Mouse (Mus musculus) liver, adult 2 months (tissue): ENCODE measurements around the gene Cd200r3. TPM values are rescaled to one million over a fixed set of nuclear protein-coding genes. Genes with fewer than 3 reads are reported as not detected.

Experiments
- DNase-seq: peaks from one replicate; pipeline ENCODE4 v3.0.0-alpha.2; 2011; ENCODE audit warnings: low read depth, low spot score; ENCODE audit errors: extremely low read depth
- H3K27ac ChIP-seq: fragments of 200-500 bp; replicated peaks from 2 replicates; pipeline ENCODE4 v1.5.1; 2012; ENCODE audit warnings: low read depth, mild to moderate bottlenecking, control low read depth, inconsistent platforms, low read length; ENCODE audit not compliant: insufficient read depth
- H3K27me3 ChIP-seq: fragments of 200-500 bp; 2 replicates; pipeline ENCODE4 v1.6.1; 2012; ENCODE audit warnings: mild to moderate bottlenecking, moderate library complexity, low read length, inconsistent platforms; ENCODE audit not compliant: control insufficient read depth, insufficient read depth
- H3K36me3 ChIP-seq: fragments of 200-500 bp; 2 replicates; pipeline ENCODE4 v1.6.1; 2012; ENCODE audit warnings: low read length, inconsistent platforms; ENCODE audit not compliant: control insufficient read depth, insufficient read depth
- H3K4me1 ChIP-seq: fragments of 200-500 bp; 2 replicates; pipeline ENCODE4 v1.6.1; 2011; ENCODE audit warnings: low read length; ENCODE audit not compliant: control insufficient read depth, insufficient read depth
- H3K4me3 ChIP-seq: fragments of 200-500 bp; 2 replicates; pipeline ENCODE4 v1.5.1; 2011; ENCODE audit warnings: low read depth, mild to moderate bottlenecking, control low read depth, low read length, moderate library complexity; ENCODE audit not compliant: insufficient read depth
- H3K79me2 ChIP-seq: fragments of 200-500 bp; 2 replicates; pipeline ENCODE4 v1.6.1; 2012; ENCODE audit warnings: inconsistent platforms, mild to moderate bottlenecking, low read length, moderate library complexity; ENCODE audit not compliant: control insufficient read depth, insufficient read depth
- H3K9ac ChIP-seq: fragments of 200-500 bp; 2 replicates; pipeline ENCODE4 v1.6.1; 2012; ENCODE audit warnings: low read depth, mild to moderate bottlenecking, control low read depth, inconsistent platforms, low read length
- CTCF ChIP-seq: fragments of 200-500 bp; IDR thresholded peaks from 2 replicates; pipeline ENCODE4 v1.5.1; 2011; ENCODE audit warnings: low read depth, low read length, control low read depth
- POLR2A ChIP-seq: fragments of 200-500 bp; IDR thresholded peaks from 2 replicates; pipeline ENCODE4 v1.6.1; 2011; ENCODE audit warnings: low read length, control low read depth; ENCODE audit not compliant: insufficient read depth; ENCODE audit errors: extremely low read depth
- WGBS: fragments of 180-500 bp; shearing (Covaris S2); methylation state at CpG from one replicate; pipeline ENCODE4 v1.1.7; 2018; 5-methylcytosine and 5-hydroxymethylcytosine counted together
- polyA plus RNA-seq: library from polyadenylated mRNA; depleted of rRNA; stranded (reverse); fragments of >200 nt; gene quantifications from 2 replicates; pipeline ENCODE4 v1.2.3, GENCODE M21; 2012; rRNA removed
- total RNA-seq: library from RNA; depleted of rRNA; stranded (reverse); fragments of >200 nt; gene quantifications from 2 replicates; pipeline ENCODE4 v1.2.3, GENCODE M21; 2014; rRNA removed

Cd200r3 gene
- total RNA-seq (0.18 and 0.27 TPM in 2 replicates), polyA plus RNA-seq (not detected in 2 replicates)

DNA sequence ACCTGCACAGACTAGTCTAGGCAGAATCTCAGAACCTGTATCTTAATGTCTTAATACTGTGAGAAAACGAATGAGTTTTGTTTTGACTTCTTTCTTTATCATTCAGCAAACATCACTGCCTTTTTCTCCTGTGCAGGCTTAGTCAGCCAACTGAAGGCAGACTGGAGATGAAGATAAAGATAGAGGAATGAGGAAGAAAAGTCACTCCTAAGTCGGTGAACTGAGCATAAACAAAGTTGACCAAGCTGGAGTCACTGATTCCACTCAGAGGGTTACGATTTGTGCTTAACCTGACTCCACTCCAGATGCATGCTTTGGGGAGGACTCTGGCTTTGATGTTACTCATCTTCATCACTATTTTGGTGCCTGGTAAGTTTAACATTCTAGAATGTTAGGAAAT lies at the start of gene Cd200r3:
Gene Cd200r3 (plus strand): TSS at position 211 of the 400 bp plus-strand sequence.
- DNase-seq: no peak
- Histone ChIP-seq H3K27me3 (no peaks in the 10 kb centered on the region), H3K9ac (no peak within 1 kb of the TSS), H3K4me3 (no peak within 1 kb of the TSS), H3K79me2 (no peaks in the 10 kb centered on the region), H3K4me1 (no peaks in the 10 kb centered on the region), H3K27ac (no peak within 1 kb of the TSS), H3K36me3 (no peaks in the 10 kb centered on the region)
- 58% methylated on average over 3 of the region's 3 CpGs for WGBS
- TF ChIP-seq POLR2A: no peak

GRCm38 (mm10) chr16:44932016-44932415 lies 11.5 kb upstream of the Cd200r3 start:
- no peaks in the 10 kb centered on the region for H3K36me3 ChIP-seq
- no peak overlapping the region for H3K4me3 ChIP-seq
- H3K4me1 ChIP-seq: no peaks in the 10 kb centered on the region
- no peaks in the 10 kb centered on the region for H3K27me3 ChIP-seq
- H3K9ac ChIP-seq: no peak overlapping the region
- WGBS: 85% methylated on average over 1 of the region's 1 CpGs
- no peak for DNase-seq
- no peak overlapping the region for H3K27ac ChIP-seq
- no peak for TF ChIP-seq CTCF
- no peak for TF ChIP-seq POLR2A
- no peaks in the 10 kb centered on the region for H3K79me2 ChIP-seq

DNA sequence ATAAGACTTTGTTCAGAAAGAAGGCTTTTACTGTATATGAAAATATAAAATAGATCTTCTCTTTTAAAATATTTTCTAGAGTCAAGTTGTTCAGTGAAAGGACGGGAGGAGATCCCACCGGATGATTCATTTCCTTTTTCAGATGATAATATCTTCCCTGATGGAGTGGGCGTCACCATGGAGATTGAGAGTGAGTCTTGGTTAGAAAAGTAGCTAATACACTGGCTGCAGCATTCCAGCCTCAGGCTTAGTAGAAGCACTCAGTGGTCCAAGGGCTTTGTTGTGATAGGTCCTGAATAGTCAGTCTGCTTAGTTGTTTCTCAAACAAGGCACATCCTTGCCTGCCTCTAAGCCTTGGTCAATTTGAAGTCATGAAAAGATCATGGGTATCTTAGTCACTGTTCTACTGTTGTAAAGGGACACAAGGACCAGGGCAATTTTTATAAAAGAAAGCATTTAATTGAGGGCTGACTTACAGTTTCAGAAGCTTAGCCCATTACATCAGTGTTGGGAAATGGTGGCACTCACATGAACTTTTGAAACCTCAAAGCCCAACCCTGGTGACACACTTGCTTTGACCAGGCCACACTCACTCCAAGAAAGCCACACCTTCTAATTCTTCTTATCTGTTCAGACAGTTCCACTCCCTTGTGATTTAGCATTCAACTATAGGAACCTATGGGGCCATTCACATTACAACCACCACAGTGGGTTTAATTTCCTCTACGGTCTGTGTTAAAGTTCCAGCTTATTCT lies 8.1 kb downstream of the Cd200r3 start:
- Histone ChIP-seq H3K79me2 (no peaks in the 10 kb centered on the region), H3K36me3 (no peaks in the 10 kb centered on the region), H3K4me3 (no peak overlapping the region), H3K27me3 (no peaks in the 10 kb centered on the region), H3K9ac (no peak overlapping the region), H3K27ac (no peak overlapping the region), H3K4me1 (no peaks in the 10 kb centered on the region)
- 73% methylated on average over 4 of the region's 4 CpGs for WGBS
- DNase-seq: no peak
- TF ChIP-seq CTCF (no peak), POLR2A (no peak)

DNA sequence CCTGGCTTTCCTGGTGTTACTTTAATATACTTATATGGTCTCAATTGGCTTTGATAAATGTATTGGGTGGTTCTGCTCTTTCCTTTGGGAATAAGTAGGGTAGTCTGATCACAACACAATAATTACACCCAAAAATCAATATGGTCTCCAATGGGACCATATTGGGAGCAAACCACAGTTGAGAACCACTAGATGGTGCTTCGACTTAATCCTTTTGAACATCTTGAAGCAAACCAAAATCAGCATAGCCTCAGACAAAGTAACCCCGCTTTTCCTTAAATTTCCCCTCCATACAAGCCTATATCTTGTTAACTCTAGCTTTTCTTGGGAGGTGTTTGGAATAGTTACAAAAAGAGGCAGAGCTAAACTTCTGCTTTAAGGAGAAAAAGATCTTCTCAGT lies 18.8 kb downstream of the Cd200r3 start:
- DNase-seq: no peak
- no peaks in the 10 kb centered on the region for H3K27me3 ChIP-seq
- no peak overlapping the region for H3K4me3 ChIP-seq
- no peaks in the 10 kb centered on the region for H3K79me2 ChIP-seq
- H3K4me1 ChIP-seq: peaks cover 2% of the 10 kb centered on the region; the same call in 1 of the 2 replicates
- no peak overlapping the region for H3K9ac ChIP-seq
- H3K36me3 ChIP-seq: no peaks in the 10 kb centered on the region
- no peak overlapping the region for H3K27ac ChIP-seq
- 70% methylated on average over 2 of the region's 2 CpGs for WGBS
- TF ChIP-seq CTCF: no peak
- TF ChIP-seq POLR2A: no peak

DNA sequence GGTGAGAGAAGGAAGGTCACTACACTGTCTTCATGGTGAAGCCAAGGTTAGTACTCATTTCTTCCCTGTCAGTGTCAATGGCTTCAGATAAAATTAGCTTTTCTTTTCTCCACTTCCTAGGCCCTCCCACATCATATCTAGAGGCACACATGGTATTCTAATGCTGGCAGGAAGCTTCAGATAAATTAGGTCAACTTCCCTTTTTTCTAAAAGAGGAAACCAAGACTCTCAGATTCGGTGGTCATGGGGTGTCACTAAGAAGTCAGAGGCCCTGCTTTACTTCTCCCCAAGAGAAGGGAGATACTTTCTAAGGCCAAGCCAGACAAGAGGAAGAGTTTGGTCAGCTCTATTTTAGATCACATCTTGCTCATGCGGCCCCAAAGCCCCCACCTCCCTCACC lies 19.3 kb downstream of the Cd200r3 start:
- H3K79me2 ChIP-seq: no peaks in the 10 kb centered on the region
- peak; percentile 51 for DNase-seq
- TF ChIP-seq POLR2A (no peak), CTCF (no peak)
- H3K4me1 ChIP-seq: peaks cover 2% of the 10 kb centered on the region; the same call in 1 of the 2 replicates
- 68% methylated on average over 2 of the region's 2 CpGs for WGBS
- no peak overlapping the region for H3K4me3 ChIP-seq
- no peaks in the 10 kb centered on the region for H3K36me3 ChIP-seq
- no peaks in the 10 kb centered on the region for H3K27me3 ChIP-seq
- H3K27ac ChIP-seq: 0 out of 2 replicates have a peak overlapping the region, but pooled peaks have one; percentile 8
- no peak overlapping the region for H3K9ac ChIP-seq

GRCm38 (mm10) chr16:44964526-44965374 lies 21.3 kb downstream of the Cd200r3 start:
- Histone ChIP-seq H3K4me3 (no peak overlapping the region), H3K27ac (no peak overlapping the region), H3K79me2 (no peaks in the 10 kb centered on the region), H3K36me3 (no peaks in the 10 kb centered on the region), H3K9ac (no peak overlapping the region), H3K27me3 (no peaks in the 10 kb centered on the region), H3K4me1 (peaks cover 2% of the 10 kb centered on the region; the same call in 1 of the 2 replicates)
- 71% methylated on average over 6 of the region's 6 CpGs for WGBS
- no peak for TF ChIP-seq CTCF
- TF ChIP-seq POLR2A: no peak
- DNase-seq: peak; percentile 17
